In genomic region chr12:99209801-99210200, GRCm38 (mm10) we compare ENCODE assay signal across 12 mouse cellular contexts.
"Had no signal": no experiment of that assay in that cellular context is flagged by ENCODE, and none has a peak within 500 bp of the region (broad histone marks: within the 10 kb centered on the region; RNA-seq: fewer than 3 reads in every experiment).

No protein-coding gene starts in this region.

- DNase-seq: left cerebral cortex, postnatal 4 days; liver; liver, embryonic 13.5 days; liver, postnatal 0 days; lung, adult 18-20 months; lung, adult 2 months; lung, embryonic 14.5 days; lung, postnatal 10 days; lung, postnatal 14 days; lung, postnatal 36 days; lung, postnatal 4 days; midbrain, embryonic 14.5 days had no signal
